Mouse (Mus musculus) hematopoietic stem cell, adult 5-6 weeks (primary cell): ENCODE data around the gene Cyth4. TPM values are rescaled to one million over a fixed set of nuclear protein-coding genes. Genes with fewer than 3 reads are reported as not detected.

Experiments
- ATAC-seq, 2 experiments: fragments of 125-278 bp in 1 of 2; replicated peaks in 1 of 2; 2 replicates each; pipeline ENCODE4 v1.8.0; 2016 to 2017; ENCODE audit warnings: inconsistent platforms in 2 of 2, mild to moderate bottlenecking in 2 of 2, moderate number of reproducible peaks in 2 of 2, low read depth in 1 of 2, moderate TSS enrichment in 1 of 2; ENCODE audit not compliant: low FRiP score in 2 of 2, poor library complexity in 2 of 2, severe bottlenecking in 2 of 2, insufficient read depth in 1 of 2, low TSS enrichment in 1 of 2
- total RNA-seq: library from RNA; stranded (forward); fragments of 172-1452, 232-1000 nt; gene quantifications from 2 replicates; pipeline ENCODE4 v1.2.3, GENCODE M21; 2017

Cyth4 gene
- total RNA-seq, 1 experiment from 2014 or later, result 50.4 TPM

DNA sequence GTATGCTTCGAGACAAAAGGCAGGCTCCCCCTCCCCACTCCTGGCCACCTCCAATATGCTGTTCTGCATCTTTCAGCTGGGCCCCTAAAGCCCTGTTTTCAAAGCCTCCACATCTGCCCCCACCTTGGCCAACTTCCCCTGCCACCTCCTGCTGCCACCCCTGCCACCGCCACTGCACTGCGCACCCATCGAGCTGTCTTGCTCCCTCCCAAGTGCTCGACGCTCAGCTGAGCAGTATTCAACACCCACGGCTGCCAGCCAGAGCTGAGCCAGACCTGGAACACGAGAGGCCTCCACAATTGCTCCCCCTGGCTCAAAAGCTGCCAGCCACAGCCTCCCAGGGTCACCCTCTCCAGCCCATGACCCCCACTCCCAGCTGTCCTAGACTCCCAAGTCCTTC, 47.8 kb downstream of the Cyth4 start:
- ATAC-seq, result no peak

DNA sequence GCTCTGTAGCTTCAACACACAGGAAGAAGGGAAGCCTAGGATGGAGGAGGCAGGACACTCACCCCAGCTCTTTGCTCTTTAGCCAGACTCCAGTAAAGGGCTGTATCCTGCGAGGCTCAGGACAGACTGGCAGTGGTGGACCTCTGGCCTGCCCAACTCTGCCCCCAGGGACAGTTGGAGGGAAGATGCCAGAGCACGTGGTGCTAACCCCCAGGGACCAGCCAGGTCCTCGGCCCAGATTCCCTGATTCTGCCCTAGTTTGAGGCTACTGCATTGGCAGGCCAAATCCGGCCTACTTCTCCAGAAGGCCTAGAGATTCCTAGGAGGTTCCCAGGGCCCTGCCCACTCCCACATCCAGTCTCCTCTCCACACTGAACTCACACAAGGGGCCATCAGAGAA, 50.9 kb downstream of the Cyth4 start:
- no peak for ATAC-seq

DNA sequence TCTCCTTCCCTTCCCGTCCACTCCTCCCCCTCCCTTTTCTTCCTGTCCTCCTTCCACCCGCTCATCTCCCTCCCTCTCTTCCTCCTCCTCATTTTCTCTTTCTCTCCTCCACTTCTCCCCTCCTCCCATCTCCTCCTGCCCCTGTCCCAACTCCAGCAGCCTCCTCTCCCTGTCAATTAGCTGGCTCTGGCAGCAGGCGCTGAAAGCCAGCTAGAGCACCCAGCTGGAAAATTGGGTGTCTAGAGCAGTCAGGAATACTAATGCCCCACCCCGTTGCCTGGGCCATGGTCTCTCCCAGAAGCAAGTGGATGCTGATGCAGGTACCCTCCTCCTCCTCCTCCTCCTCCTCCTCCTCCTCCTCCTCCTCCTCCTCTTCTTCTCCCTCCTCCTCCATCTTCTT, 54.3 kb downstream of the Cyth4 start:
- no peak for ATAC-seq

DNA sequence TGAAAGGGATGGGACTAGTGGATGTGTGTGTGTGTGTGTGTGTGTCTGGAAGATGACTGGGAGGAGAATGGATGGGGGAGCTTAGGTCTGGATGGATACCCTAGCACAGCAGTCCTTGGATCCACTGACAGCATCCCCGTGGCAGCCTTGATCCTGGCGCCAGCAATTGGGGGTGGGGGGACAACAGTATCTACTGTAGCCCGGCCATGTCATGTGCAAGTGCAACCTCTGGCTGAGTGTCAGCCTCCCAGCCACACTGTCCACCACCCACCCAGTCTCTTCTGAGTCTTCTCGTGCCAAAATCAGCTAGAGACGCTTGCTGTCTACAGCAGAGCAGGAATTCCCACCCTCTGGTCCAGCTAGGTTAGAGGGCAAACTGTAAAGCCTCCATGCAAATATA, 67.4 kb downstream of the Cyth4 start:
- ATAC-seq, result no peak

DNA sequence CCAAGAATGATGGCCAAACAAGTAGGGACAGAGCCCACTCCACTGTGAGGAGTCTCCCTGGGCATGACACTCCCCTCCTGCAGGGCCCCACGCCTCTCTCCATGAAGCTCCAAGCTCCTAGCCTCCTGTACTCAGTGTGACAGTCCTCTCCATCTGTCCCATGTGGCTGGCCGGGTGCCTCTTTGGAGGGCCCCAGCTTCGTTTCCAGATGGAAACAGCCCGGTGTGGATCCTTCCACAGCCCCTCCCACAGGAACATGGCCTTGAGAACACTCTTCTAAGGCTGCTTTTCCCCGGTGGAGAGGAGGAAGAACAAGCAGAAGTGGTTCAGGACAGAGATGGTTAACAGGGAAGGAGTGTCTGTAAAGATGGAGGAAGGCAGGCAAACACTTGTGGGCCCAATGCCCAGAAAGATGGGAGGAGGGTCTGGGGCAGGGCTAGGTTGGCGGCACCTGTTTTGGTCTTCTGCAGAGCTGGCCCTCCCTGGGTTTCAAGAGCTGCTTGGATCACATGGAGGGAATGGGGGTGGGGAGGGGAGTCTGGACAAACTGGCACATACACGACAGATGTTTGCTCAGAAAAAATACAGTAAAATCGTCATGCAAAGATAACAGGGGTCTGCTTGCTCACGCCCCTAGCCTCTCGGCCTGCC, 72.5 kb downstream of the Cyth4 start:
- no peak for ATAC-seq

DNA sequence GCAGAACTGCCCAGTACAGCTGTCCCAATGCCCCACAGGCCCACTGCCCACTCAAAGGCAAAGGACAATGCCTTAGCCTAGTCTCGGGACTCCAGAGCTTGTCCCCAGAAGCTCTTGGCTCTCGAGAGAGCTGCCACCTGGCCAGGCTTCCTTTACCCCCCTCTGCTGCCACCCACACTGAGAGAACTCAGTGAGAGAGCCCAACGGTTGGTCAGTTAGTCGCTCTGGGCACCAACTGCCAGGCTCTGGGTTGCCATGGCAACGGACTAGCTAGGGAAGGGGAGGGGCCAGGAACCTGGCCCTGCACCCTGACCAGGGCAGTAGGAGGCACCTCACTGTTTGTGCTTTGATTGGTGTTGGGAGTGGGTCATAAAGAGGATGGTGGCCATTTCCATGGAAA, 73.5 kb downstream of the Cyth4 start:
- ATAC-seq, result peak in 1 of 2 experiments; percentile 31; a peak in 2 of 4 replicates

Other genes starting within 250 kb of the Cyth4 start
- gene Tex33, start 201.1 kb upstream of the Cyth4 start, total RNA-seq, result 0.75 TPM in 1 of 2 replicates, not detected in the other
- gene Tst, start 191.1 kb upstream of the Cyth4 start, total RNA-seq, result 9.5 and 16.6 TPM in 2 replicates
- gene Mpst, start 190.6 kb upstream of the Cyth4 start, total RNA-seq, result 19.4 and 24.1 TPM in 2 replicates
- 17.7 and 21.4 TPM in 2 replicates for gene Kctd17, start 168.5 kb upstream of the Cyth4 start, total RNA-seq
- not detected in 2 replicates for gene Tmprss6, start 128.4 kb upstream of the Cyth4 start, total RNA-seq
- gene Il2rb, start 101.8 kb upstream of the Cyth4 start, total RNA-seq, result 2.6 and 2.9 TPM in 2 replicates
- 1.3 and 2.5 TPM in 2 replicates for gene C1qtnf6, start 65.6 kb upstream of the Cyth4 start, total RNA-seq
- not detected in 2 replicates for gene Sstr3, start 52.4 kb upstream of the Cyth4 start, total RNA-seq
- gene Rac2, start 24.3 kb upstream of the Cyth4 start, total RNA-seq, result 145 and 153 TPM in 2 replicates
- gene Elfn2, start 121.7 kb downstream of the Cyth4 start, total RNA-seq, result 0.20 and 1.3 TPM in 2 replicates
- gene Mfng, start 176.4 kb downstream of the Cyth4 start, total RNA-seq, result 45.7 and 53.7 TPM in 2 replicates
- gene Card10, start 206.0 kb downstream of the Cyth4 start, total RNA-seq, result 0.13 TPM in 1 of 2 replicates, not detected in the other
- not detected in 2 replicates for gene Cdc42ep1, start 245.6 kb downstream of the Cyth4 start, total RNA-seq